Comparison of ENCODE assay signal across 9 mouse cellular contexts in the genomic region with DNA sequence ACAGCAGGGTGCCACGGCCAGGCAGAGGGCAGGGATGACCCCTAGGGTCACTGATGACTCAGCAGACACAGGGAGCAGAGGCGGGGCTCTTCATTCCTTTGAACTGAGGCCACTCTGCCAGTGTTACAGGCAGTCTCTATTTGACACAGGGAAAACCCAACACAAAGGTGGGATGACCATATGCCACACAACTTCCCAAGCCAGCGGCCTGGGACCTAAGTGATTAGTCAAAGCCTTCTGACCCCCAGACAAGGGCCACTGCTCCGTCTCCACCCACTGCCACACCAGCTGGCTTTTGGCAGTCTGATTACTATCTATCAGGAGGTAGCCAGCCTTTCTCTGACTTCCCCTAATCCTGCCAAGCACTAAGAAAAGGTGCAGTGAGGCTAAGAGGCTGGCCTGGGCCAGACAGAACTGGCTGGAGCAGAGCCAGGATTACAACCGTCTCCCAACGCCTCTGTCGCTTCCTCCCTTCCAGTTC. TPM values are rescaled to one million over a fixed set of nuclear protein-coding genes. Genes with fewer than 3 reads are reported as not detected.
DNase-seq lines count a peak whose midpoint lies in the region; ATAC-seq and TF ChIP-seq lines count a peak whose summit lies in the region.
"Had no signal": no experiment of that assay in that cellular context is flagged by ENCODE, and none has a peak within 500 bp of the region (broad histone marks: within the 10 kb centered on the region; RNA-seq: fewer than 3 reads in every experiment).

No protein-coding gene starts in this region.

- no peak for TF ChIP-seq CTCF in liver, adult 2 months (IDR thresholded peaks at IDR 0.05; ENCODE audit: low read depth, low read length)

- ATAC-seq in liver, embryonic 13.5 days (ENCODE audit: low read depth), result peak; percentile 35

- H3K9ac ChIP-seq in liver, adult 2 months (ENCODE audit: low read depth, low read length), result no peak overlapping the region
- no peak overlapping the region for H3K9ac ChIP-seq in liver, embryonic 13.5 days
- H3K9ac ChIP-seq: neural tube, embryonic 12.5 days had no signal

- TF ChIP-seq POLR2A in liver, adult 2 months (IDR thresholded peaks at IDR 0.05; ENCODE audit: extremely low read depth, insufficient read depth, low read length), result no peak

- 14% methylated on average over 7 of the region's 7 CpGs for WGBS in liver, adult 2 months
- 27% methylated on average over 7 of the region's 7 CpGs for WGBS in liver, embryonic 13.5 days (ENCODE audit: insufficient replicate concordance)

- peaks cover 17% of the 10 kb centered on the region for H3K4me1 ChIP-seq in liver, adult 2 months (ENCODE audit: control insufficient read depth, insufficient read depth, low read length)
- peaks cover 73% of the 10 kb centered on the region for H3K4me1 ChIP-seq in liver, embryonic 13.5 days (replicated peaks)

- no peak overlapping the region for H3K4me3 ChIP-seq in liver, adult 2 months (ENCODE audit: insufficient read depth, low read depth, low read length)
- no peak overlapping the region for H3K4me3 ChIP-seq in liver, embryonic 13.5 days (replicated peaks)
- H3K4me3 ChIP-seq: neural tube, embryonic 12.5 days had no signal

- H3K27me3 ChIP-seq in liver, adult 2 months (ENCODE audit: control insufficient read depth, insufficient read depth, low read length), result no peaks in the 10 kb centered on the region
- no peaks in the 10 kb centered on the region for H3K27me3 ChIP-seq in liver, embryonic 13.5 days
- H3K27me3 ChIP-seq: neural tube, embryonic 12.5 days had no signal

- DNase-seq in liver, adult 2 months (ENCODE audit: extremely low read depth, low read depth, low spot score), result peak; percentile 55
- no peak for DNase-seq in liver
- peak; percentile 82 for DNase-seq in adrenal gland, postnatal 14 days
- DNase-seq in heart, postnatal 10 days, result peak; percentile 65 to 72
- no peak for DNase-seq in liver, embryonic 13.5 days
- no peak for DNase-seq in layer of hippocampus, adult 9-10 months (ENCODE audit: low spot score)
- DNase-seq in cerebellum, postnatal 36 days, result no peak
- DNase-seq in frontal cortex, adult 2 months (ENCODE audit: extremely low spot score in 1 of 2, low spot score in 1 of 2), result no peak

- H3K79me2 ChIP-seq in liver, adult 2 months (ENCODE audit: control insufficient read depth, insufficient read depth, low read length), result no peaks in the 10 kb centered on the region

- peak overlapping the region; percentile 8; the same call in 1 of the 2 replicates for H3K27ac ChIP-seq in liver, adult 2 months (replicated peaks; ENCODE audit: insufficient read depth, low read depth, low read length)
- H3K27ac ChIP-seq in liver, embryonic 13.5 days, result peak overlapping the region; percentile 62
- H3K27ac ChIP-seq: neural tube, embryonic 12.5 days had no signal

- intact Hi-C loops in heart, postnatal 10 days (cut with DNase I), result no loop called here

- no peaks in the 10 kb centered on the region for H3K9me3 ChIP-seq in liver, embryonic 13.5 days (replicated peaks)
- H3K9me3 ChIP-seq: neural tube, embryonic 12.5 days had no signal

- H3K4me2 ChIP-seq in liver, embryonic 13.5 days, result no peak overlapping the region
- H3K4me2 ChIP-seq: neural tube, embryonic 12.5 days had no signal

- H3K36me3 ChIP-seq in liver, adult 2 months (ENCODE audit: control insufficient read depth, insufficient read depth, low read length), result no peaks in the 10 kb centered on the region
- H3K36me3 ChIP-seq in liver, embryonic 13.5 days, result peaks cover 5% of the 10 kb centered on the region

RNA-seq across cellular contexts. Expression of a gene that starts 20.1 kb away (rescaled TPM):
- total RNA-seq in liver, adult 2 months (2014; rRNA removed), result 4.3 and 6.8 TPM in 2 replicates
- 4.7 and 6.6 TPM in 2 replicates for polyA plus RNA-seq in liver, adult 2 months (2012; rRNA removed)
- 66.7 and 85.8 TPM in 2 replicates for total RNA-seq in adrenal gland, postnatal 14 days (2021)
- total RNA-seq in heart, postnatal 10 days (2021), result 10 to 100 TPM; 79.6 to 81.4 TPM
- 10.4 and 11.4 TPM in 2 replicates for polyA plus RNA-seq in liver, embryonic 13.5 days (2015; fragmentation: Nextera tagmentation; extraction: Ambion mirVana)
- polyA plus RNA-seq in frontal cortex, adult 2 months (2012; rRNA removed), result 195 and 198 TPM in 2 replicates

RNA-seq across cellular contexts. Expression of a gene that starts 31.9 kb away (rescaled TPM):
- total RNA-seq in liver, adult 2 months (2014; rRNA removed), result 6.0 and 10.1 TPM in 2 replicates
- 46.8 and 48.7 TPM in 2 replicates for polyA plus RNA-seq in liver, adult 2 months (2012; rRNA removed)
- 45.2 and 48.0 TPM in 2 replicates for total RNA-seq in adrenal gland, postnatal 14 days (2021)
- 10 to 100 TPM; 59.2 to 67.8 TPM for total RNA-seq in heart, postnatal 10 days (2021)
- 8.7 and 12.1 TPM in 2 replicates for polyA plus RNA-seq in liver, embryonic 13.5 days (2015; fragmentation: Nextera tagmentation; extraction: Ambion mirVana)
- polyA plus RNA-seq in frontal cortex, adult 2 months (2012; rRNA removed), result 73.0 and 78.2 TPM in 2 replicates

Comparison
In these comparisons a context has a peak if more than half of its experiments do, and no peak if none do; other contexts are left out.
1. DNase-seq: peak in liver, adult 2 months (single experiment), adrenal gland, postnatal 14 days (single experiment) and heart, postnatal 10 days (2 of 2); none in liver (single experiment), liver, embryonic 13.5 days (single experiment), layer of hippocampus, adult 9-10 months (single experiment), cerebellum, postnatal 36 days (0 of 2) and frontal cortex, adult 2 months (0 of 2).